Mouse (Mus musculus) brain, embryonic 14.5 days (tissue): ENCODE data around the gene Ephb1.

ENCODE experiments used
- CTCF ChIP-seq: fragments of 200-500 bp; IDR thresholded peaks from 2 replicates; pipeline ENCODE4 v1.5.1; 2012; ENCODE audit warnings: inconsistent platforms, mild to moderate bottlenecking, moderate library complexity, borderline replicate concordance; ENCODE audit not compliant: insufficient read depth, insufficient read length; ENCODE audit errors: extremely low read depth
- POLR2A ChIP-seq: fragments of 200-500 bp; IDR thresholded peaks from 2 replicates; pipeline ENCODE4 v1.6.1; 2012; ENCODE audit warnings: mild to moderate bottlenecking, inconsistent platforms, borderline replicate concordance; ENCODE audit not compliant: poor library complexity, insufficient read depth, insufficient read length, severe bottlenecking; ENCODE audit errors: extremely low read depth

GRCm38 (mm10) chr9:102235444-102235951 is 119.0 kb downstream of the Ephb1 start:
- TF ChIP-seq CTCF (no peak), POLR2A (no peak)
